Mouse (Mus musculus): Measurements from ENCODE around the gene Rufy2.

Gene Rufy2

DNA sequence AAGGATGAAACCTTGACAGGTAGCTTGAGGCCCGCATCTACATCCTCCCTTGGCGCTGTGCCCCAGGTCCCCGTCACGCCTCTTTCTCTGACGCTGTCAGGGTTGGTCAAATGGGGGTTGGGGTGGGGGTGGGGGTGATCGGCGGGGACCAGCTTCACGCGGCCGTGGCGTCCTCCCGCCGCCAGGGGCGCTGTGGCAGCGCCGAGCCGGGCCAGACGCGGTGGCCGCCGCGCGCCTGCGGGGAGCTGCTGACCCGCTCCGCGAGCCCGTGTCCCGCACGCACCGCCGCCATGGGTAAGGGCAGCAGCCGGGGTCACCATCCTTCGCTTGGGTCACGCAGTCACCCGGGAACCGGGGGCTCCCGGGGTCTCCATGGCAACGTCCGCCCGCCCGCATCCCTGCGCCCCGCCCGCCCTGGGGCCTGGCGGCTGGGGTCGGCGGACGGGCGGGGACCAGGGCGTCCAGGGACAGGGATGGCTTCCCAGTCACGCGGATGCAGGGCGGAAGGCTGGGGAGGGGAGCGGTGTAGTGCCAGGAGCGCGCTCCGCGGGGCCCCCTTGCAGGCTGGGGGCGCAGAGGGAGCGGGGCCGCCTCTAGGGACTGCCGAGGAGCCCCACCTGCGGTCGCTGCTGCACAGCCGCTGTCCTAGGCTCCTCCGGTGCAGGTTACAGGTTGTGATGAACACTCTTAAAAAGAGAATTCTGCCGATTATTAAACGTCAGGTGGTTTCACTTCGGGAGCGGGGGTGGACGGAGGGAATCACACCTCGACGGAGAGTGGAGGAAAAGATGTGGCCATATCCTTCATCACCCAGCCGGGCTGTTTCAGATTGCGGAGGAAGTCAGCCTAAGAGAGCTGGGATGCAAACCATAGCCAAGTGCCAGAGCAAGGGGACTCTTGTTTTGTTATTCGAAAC lies at the start of gene Rufy2:
TSS of gene Rufy2 (plus strand) at position 185 of the 916 bp plus-strand sequence.
- peak; percentile 75 for DNase-seq (ENCODE audit: low spot score)

DNA sequence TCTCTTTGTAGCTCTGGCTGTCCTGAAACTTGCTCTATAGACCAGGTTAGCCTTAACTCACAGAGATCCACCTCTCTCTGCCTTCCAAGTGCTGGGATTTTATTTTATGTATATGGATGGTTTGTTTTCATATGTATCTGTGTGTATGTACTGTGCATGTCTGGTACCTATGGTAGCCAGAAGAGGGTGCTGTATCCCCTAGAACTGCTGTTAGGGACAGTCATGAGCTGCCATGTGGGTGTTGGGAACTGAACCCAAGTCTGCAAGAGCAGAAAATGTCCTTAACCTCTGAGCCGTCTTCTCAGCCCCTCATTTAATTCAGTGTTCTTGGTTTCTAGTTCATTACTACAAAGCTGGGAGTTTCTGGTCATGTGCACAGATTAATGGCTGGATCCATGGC lies 47.6 kb upstream of the Rufy2 start:
- no peak for DNase-seq (ENCODE audit: low spot score)

DNA sequence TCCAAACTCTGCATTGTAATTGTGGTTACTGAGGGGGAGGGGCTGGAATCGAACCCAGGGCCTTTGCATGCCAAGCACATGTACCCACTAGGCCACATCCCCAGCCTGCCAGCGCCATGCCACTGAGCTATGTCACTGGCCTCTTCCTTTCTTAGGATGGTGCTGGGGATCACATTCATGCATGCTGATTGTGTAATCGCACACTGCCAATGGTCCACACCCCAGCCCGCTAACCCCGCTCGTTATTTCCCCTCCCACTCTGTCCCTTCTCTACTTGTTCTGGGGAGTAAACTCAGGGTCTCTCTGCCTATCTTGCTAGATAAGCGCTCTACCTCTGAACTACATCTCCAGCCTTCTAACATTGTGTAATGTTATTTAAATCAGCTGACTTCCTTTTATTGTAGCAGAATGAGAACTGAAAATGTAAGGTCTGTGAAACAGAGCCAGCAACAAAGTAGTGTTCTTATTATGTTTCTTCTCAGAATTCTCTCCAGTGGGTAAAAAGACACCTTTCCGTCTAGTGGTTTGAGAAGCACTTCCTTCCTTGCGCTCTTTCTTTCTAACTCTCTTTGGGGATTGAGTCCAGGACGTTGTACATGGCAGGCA lies 34.9 kb upstream of the Rufy2 start:
- no peak for DNase-seq (ENCODE audit: low spot score)

DNA sequence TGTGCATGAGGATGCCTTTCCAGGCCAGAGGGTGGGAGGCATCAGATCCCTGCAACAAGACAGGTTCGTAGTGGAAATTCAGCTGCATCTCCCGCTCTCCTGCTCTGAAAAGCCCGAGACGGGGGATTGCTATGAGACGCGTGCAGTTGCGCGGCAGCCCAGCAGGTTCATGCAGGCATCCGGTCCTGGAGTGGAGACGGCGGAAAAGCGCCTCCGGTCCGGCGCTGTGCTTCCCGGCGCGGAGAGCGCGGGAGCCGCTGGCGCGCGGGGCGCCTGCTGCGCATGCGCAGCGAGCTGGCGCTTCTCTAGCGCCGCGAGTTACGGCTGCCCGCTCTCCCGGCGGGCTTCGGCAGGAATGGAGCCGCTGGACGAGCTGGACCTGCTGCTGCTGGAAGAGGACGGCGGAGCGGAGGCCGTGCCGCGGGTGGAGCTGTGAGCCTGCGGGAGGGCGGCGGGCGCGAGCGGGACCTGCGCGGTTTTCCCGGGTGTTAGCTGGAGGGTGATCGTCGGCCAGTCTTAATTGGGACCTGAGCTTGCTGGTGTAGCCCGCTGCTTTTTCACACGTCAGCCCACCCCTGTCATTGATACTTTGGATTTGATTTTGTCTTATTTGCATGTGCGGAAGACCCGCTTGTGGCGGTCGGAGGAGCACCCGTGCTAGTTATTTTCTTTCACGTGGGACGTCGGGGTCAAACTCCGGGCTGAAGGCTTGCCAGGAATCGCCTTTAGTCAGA lies 33.1 kb upstream of the Rufy2 start, which contains the start of gene Dna2:
TSS of gene Dna2 (plus strand) at position 289 of the 734 bp plus-strand sequence.
- peak; percentile 83 for DNase-seq (ENCODE audit: low spot score)

DNA sequence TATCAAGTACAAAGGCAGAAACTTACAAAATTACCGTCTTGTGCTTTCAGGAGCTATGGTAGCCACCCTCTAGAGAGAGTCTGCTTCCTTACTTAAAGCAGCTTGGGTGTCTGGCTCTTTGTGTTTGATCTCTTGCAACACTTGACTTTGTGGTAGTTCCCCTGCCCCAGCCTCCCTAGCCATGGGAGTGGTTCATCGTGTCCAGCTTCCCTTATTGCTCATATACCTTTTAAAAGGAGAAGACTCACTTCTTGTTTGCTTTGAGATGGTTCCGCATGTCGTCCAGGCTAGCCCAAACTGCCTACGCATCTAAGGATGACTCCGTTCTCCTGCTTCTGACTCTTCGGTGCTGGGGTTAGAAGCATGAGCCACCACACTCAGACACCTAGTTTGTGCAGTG lies 31.5 kb upstream of the Rufy2 start:
- DNase-seq (ENCODE audit: low spot score), result peak; percentile 16

DNA sequence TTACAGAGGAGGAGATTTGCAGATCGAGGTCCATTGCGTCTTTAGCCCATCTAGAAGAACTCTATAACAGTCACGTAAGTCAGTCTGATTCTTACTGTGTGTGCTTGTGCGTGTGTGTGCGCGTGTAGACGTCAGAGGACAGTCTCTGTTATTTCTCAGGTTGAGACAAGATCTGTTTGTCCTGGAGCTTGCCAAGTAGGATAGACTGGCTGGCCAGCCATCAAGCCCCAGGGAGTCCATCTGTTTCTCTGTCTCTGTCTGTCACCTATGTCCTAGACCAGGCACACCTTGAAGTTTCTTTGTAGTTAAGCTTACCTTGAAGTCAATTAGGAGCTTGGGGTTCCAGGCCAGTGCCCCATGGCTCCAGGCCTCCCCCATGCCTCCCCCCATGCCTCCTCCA lies 16.1 kb upstream of the Rufy2 start:
- DNase-seq (ENCODE audit: low spot score), result no peak

DNA sequence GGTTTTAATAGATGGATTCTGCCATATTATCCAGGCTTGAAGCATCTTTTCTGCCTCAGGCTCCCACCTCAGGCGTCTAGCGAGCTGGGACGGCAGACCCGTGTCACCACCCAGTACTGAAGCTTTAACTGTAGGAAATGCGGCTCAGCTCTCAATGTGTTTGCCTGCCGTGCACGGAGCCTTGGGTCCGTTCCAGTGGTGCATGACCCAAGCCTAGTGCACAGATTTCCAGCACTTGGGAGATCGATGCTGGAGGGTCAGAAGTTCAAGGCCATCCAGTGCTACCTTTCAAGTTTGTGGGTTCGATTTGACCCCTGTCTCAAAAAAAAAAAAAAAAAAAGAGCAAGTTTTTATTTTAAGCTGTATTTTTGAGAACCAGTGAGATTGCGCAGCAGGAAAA lies 14.2 kb upstream of the Rufy2 start:
- no peak for DNase-seq (ENCODE audit: low spot score)

DNA sequence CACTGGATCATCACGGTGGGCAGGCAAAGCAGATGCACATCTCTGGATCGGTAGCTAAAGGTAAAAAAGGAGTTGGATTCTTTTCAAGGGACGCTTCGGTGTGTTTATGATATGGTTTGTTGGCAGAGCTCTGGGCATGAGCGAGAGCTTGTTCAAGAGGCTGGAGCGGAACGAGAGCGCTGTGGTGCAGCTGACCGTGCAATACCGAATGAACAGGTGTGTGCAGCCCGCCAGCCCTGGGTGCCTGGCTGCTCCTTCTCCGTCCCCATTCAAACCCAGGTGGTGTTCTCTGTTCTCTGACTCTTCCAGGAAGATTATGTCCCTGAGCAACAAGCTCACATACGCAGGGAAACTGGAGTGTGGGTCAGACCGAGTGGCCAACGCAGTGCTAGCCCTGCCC lies 13.7 kb upstream of the Rufy2 start:
- DNase-seq (ENCODE audit: low spot score), result no peak

DNA sequence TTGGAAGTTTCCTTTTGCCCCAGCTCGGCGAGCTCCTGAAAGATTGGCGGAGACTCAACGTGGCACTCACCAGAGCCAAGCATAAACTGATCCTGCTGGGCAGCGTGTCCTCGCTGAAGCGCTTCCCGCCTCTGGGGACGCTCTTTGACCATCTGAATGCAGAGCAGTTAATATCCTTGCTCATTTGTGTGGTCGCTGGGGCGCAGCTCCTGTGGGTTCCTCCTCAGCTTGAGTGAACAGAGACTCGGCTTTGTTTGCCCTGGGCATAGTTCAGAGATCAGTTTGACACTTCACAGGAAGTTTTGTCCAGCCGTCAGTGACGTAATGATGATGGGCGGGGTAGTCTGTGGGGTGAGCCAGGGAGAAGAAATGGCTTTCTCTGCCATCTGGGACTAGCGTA lies 8.2 kb upstream of the Rufy2 start:
- DNase-seq (ENCODE audit: low spot score), result no peak

DNA sequence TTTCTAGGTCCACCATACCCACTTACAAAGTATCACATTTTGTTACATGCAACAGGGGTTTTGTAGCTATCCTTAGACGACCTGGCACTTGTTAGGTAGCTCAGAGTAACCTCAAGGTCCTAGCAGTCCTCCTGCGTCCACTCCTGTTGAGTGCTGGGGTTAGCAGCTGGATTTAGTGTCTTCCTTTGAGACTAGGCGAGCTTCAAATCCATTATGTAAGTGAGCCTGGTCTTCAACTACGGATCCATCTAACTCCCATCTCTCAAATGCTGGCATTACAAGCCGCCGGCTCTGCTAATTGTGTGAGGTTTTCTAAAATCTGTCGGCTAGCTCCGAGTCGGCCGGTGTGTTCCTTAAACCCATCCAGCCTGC lies 370 bp upstream of the Rufy2 start:
- DNase-seq (ENCODE audit: low spot score), result peak; percentile 29

DNA sequence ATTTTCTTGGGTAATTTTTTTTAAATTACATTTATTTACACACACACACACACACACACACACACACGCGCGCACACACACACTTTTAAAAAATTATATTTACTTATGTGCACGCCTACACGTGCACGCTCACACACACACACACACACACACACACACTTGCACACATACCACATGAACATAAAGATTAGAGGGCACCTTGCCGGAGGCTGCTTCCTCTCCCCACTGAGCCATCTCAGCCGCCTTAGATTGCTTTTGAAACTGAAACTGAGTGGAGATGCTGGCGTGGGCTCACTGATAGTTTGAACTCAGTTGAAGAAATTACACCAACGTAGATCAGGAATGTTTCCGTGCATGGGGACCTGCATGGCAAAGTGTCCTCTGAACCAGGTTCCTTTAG lies 4.0 kb downstream of the Rufy2 start:
- no peak for DNase-seq (ENCODE audit: low spot score)

DNA sequence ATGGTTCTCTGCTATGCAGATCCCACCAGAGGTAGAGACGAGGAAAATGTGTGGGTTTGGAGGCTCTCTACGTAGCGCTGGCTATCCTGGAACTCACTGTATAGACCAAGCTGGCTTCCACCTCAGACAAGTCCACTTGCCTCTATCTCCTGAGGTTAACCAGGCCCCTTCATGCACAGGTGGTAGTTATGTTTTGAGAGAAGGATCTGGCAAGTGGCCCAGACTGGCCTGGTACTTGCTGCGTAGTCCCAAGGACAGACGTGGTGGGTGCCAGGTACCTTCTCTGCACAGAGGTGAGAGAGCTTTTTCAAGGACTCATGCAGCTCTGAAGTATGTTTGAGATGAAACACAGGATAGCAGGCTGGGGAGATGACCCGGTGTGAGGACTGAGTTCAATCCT lies 4.5 kb downstream of the Rufy2 start:
- DNase-seq (ENCODE audit: low spot score), result no peak

DNA sequence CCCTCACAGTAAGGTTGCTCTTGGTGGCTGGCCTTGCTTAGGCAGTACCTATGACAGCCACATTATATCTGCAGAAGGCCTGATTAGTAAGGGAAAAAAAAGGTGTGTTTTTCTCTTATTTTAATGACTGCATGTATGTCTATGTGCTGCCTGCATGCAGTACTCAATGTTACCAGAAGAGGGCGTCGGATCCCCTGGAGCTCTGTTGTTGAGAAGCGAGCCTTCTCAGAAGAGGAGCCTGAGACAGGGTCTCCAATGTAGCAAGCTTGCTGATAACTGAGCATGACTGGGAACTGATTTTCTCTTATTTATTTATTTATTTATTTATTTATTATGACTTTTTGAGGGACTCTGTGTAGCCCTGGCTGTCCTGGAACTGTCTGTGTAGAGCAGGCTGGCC lies 7.3 kb downstream of the Rufy2 start:
- DNase-seq (ENCODE audit: low spot score), result peak; percentile 73

DNA sequence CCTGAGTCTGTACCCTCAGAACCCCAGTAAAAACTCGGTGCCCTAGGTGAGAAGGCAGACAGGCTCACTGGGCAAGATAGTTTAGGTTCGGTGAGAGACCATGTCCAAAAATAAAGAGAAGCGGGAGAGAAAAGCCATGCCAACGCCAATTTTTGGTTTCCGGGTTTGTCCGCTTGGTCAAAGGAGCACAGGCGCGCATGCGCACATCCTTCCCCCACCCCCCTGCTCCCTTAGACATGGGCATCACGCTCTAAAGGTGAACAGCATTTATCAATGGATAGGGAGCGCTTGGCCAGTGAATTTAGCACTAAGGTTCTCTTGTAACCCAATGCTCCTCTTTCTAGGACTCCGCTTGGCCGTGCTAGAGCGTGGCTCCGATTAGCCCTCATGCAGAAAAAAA lies 10.6 kb downstream of the Rufy2 start:
- peak; percentile 46 for DNase-seq (ENCODE audit: low spot score)

DNA sequence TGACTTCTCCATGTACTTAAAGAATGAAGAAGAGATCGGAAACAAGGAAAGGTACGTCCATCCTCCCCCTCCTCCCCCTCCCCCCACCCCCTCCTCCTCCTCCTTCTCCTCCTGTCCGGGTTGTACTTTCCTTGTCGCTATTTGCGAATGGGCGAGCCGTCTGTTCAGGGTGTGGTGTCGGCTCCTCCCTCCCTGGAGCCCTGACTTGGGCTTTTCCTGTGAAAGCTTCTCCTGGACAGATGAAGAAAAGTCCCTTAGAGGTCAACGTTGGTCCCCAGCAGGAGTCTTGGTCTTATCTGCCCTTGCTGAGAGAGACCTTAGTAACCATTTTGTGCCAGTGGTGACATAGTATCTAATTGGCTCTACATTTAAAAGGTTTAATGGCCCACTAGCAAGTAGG lies 14.0 kb downstream of the Rufy2 start:
- no peak for DNase-seq (ENCODE audit: low spot score)

DNA sequence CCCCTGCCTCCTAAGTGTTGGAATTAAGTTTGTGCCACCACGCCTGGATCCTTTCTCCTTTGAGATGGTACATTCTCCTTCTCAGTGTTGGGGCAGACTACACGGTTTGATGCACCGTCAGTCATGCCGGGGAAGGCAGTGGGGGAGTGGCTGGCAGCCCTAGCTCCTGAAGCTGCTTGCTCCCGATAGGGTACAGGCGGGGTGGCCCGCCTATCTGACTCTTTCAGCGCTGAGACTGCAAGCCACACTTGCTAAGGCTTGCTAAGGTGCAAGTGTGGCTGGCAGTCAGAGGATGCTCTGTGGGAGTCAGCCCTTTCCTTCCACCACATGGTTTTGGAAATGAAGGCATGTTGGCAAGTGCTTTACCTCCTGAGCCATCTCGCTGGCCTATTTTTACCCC lies 20.6 kb downstream of the Rufy2 start:
- DNase-seq (ENCODE audit: low spot score), result no peak

DNA sequence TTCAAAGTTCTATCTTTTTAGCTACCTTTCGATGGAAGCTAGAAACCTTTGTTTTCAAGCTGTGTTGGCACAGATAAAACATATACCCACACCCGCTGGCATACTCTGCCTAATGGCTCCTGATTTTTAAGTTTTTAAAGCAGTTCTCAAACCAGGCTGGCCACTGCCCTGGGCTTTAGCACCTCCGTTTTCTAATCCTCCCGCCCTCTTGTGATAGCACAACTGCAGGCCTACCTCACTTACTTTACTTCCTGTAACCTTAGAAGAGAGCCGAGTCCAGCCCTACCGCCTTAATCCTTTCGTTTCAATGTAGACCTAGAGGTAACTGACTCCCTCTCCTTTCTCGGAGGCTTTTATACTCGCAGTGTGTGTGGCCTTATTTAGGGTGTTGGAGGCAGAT lies 23.2 kb downstream of the Rufy2 start:
- no peak for DNase-seq (ENCODE audit: low spot score)

DNA sequence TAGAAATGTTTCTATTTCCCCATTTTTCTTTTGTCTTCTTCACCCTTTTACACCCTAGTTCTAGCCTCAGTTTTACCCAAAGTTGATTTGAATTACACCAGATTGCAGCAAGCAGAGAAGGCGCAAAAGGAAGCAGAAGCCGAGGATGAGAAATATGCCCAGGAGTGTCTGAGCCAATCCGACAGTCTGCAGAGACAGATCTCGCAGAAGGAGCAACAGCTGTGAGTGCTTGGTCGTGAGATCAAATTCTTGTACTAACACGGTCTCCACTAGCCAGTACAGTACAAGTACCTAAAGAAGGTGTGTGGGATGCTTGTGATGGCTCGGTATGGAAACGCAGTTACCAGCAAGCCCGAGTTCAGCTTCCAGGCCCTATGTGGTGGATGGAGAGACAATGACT lies 24.5 kb downstream of the Rufy2 start:
- no peak for DNase-seq (ENCODE audit: low spot score)

DNA sequence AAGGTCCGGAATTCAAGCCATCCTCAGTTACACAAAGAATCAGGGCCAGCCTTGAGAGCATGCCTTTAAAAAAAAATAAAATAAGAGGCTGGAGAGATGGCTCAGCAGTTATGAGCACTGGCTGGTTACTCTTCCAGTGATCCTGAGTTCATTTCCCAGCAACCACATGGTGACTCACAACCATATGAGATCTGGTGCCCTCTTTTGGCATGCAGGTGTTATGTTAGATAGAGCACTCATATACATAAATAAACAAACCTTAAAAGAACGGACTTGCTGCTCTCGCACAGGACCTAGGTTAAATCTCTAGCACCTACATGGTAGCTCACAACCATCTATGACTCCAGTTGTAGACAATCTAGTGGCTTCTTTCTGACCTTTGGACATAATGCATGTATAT lies 28.2 kb downstream of the Rufy2 start:
- DNase-seq (ENCODE audit: low spot score), result no peak

DNA sequence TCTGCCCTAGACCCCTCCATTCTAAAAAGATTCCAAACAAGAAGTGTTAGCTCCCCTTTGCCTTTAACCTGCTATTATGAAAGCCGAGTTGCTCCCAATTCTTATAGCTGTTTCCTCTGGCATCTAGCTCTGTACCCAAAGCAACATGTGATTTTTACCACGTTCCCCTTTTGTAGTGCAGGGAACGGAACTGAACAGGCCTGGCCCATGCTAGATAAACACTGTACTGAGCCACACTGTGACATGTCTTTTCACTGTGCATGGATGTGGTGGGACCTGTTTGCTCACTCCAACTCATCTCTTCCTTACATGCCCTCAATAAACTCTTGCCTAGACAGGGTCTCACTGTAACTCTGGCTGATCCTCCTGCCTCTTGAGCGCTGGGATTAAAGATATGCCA lies 30.2 kb downstream of the Rufy2 start:
- no peak for DNase-seq (ENCODE audit: low spot score)

DNA sequence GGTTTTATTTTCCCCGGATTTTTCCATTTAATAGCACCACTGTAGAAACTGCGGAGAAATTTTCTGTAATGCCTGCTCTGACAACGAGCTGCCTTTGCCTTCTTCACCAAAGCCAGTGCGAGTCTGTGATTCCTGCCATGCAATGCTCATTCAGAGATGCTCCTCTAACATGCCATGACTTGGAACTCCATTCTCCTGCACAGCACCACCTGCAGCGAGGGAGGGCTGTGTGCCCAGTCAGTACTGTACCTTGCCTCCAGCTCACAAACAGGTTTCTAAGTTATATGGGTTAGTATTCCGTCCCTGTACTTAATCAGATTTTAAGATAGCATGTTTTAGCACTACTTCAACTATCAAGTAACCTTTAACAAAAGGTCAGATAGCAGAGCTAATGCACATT lies 31.5 kb downstream of the Rufy2 start:
- no peak for DNase-seq (ENCODE audit: low spot score)

DNA sequence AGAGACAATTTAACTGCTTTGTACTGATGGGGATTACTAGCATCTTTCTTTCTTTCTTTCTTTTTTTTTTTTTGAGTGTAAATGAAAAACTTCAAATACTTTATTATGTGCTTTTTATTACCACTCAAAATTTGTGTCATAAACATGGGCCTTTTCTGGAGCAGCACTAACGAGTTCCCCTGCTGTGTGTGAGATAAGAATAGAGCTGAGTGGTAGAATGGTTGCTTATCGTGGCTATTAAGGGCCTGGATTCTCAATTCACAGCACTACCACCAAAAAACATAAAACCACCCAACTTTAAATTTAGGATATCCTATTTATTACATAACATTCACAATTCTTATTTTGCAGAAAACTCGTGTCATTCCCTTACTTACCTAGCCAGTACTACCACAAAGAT lies 33.5 kb downstream of the Rufy2 start:
- DNase-seq (ENCODE audit: low spot score), result no peak

DNA sequence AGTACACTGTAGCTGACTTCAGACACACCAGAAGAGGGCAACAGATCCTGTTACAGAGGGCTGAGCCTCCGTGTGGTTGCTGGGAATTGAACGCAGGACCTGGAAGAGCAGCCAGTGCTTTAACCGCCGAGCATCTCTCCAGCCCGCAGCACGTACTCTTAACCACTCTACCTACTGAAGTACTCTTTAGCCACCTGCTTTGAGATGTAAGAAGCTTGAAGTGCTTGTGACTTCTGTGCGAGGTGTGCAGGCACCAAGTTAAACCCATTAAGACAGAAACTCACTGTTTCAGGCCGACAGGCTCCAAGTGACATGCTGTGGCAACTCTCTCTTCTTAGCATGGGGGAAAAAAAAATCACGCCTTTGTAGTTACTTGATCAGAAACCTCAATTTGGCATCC lies 34.1 kb downstream of the Rufy2 start:
- no peak for DNase-seq (ENCODE audit: low spot score)
